Mouse (Mus musculus) bone marrow, adult 2 months (tissue): ENCODE measurements around the gene Sh2d2a. TPM values are rescaled to one million over a fixed set of nuclear protein-coding genes. Genes with fewer than 3 reads are reported as not detected.
"Not testable (repeated sequence)": the region's sequence is repeated elsewhere in the genome, so short reads cannot be mapped to it uniquely, and the experiment has no call there.

Source experiments
- H3K27ac ChIP-seq: fragments of 200-500 bp; 2 replicates; pipeline ENCODE4 v1.5.1; 2012; ENCODE audit warnings: low read depth, mild to moderate bottlenecking, control low read depth, inconsistent platforms, low read length; ENCODE audit not compliant: control insufficient read depth, poor library complexity, insufficient read depth
- H3K4me1 ChIP-seq: fragments of 200-500 bp; 2 replicates; pipeline ENCODE4 v1.6.1; 2011; ENCODE audit warnings: low read length; ENCODE audit not compliant: control insufficient read depth, insufficient read depth
- H3K4me3 ChIP-seq: fragments of 200-500 bp; replicated peaks from 2 replicates; pipeline ENCODE3; 2011; ENCODE audit warnings: mild to moderate bottlenecking, low read depth, low read length, control low read depth; ENCODE audit not compliant: control insufficient read depth
- CTCF ChIP-seq: fragments of 200-500 bp; IDR thresholded peaks from 2 replicates; pipeline ENCODE4 v1.5.1; 2011; ENCODE audit warnings: low read length, control low read depth; ENCODE audit not compliant: control insufficient read depth, insufficient read depth
- POLR2A ChIP-seq: fragments of 200-500 bp; IDR thresholded peaks from 2 replicates; pipeline ENCODE4 v1.6.1; 2011; ENCODE audit warnings: low read depth, mild to moderate bottlenecking, control low read depth, low read length, borderline replicate concordance; ENCODE audit not compliant: control insufficient read depth
- WGBS: fragments of 180-500 bp; shearing (Covaris S2); methylation state at CpG from one replicate; pipeline ENCODE4 v1.1.7; 2018; 5-methylcytosine and 5-hydroxymethylcytosine counted together
- polyA plus RNA-seq: library from polyadenylated mRNA; stranded (reverse); fragments of >200 nt; gene quantifications from 2 replicates; pipeline ENCODE4 v1.2.4, GENCODE M21; 2011; ENCODE audit warnings: low replicate concordance; ENCODE audit not compliant: missing spikeins, insufficient read depth, insufficient read length

Sh2d2a gene
- polyA plus RNA-seq, 1 experiment: 3.0 TPM

DNA sequence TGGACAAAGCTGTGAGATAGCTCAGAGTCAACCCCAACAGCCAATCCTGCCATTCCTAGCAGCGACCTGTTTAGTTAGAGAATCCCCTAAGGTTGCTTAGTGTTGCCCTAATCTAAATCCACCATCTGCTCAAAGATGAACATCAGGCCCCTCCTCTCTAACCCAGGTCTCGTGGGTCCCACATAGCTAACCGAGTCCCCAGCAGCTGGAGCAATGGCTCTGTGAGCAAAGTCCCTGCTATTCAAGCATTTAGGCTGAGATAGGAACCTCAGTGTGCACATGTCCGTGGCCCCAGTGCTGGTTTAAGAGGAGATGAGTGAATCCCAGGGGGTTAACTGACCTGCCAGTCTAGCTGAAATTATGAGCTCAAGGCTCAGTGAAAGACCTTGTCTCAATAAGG is 369 bp upstream of the Sh2d2a start:
- Histone ChIP-seq H3K4me3 (no peak overlapping the region), H3K4me1 (peaks cover 7% of the 10 kb centered on the region), H3K27ac (peak overlapping the region; percentile 51)
- TF ChIP-seq CTCF (no peak), POLR2A (no peak)
- 50% methylated on average over 4 of the region's 4 CpGs for WGBS

DNA sequence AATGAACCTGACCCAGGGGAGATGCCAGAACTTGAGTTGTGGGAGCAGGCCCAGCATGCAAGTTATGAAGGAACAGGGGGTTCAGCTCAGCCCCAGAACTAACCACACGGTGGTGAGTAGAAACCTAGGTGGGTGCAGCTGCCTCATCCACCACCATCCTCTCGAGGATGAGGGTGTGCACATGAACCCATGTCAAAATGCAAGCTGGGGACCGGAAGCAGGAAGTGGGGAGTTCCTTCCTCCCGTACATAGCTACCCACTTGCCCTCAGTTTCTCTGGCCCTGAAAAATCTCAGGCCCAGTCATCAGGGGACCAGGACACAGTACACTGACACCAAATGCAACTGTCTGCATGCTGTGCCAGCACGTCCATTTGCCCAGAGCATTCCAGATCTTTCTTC is 1.1 kb downstream of the Sh2d2a start:
- Histone ChIP-seq H3K4me3 (no peak overlapping the region), H3K27ac (0 out of 2 replicates have a peak overlapping the region, but pooled peaks have one; percentile 70), H3K4me1 (peaks cover 7% of the 10 kb centered on the region)
- 14% methylated on average over 5 of the region's 5 CpGs for WGBS
- TF ChIP-seq POLR2A (no peak), CTCF (no peak)

DNA sequence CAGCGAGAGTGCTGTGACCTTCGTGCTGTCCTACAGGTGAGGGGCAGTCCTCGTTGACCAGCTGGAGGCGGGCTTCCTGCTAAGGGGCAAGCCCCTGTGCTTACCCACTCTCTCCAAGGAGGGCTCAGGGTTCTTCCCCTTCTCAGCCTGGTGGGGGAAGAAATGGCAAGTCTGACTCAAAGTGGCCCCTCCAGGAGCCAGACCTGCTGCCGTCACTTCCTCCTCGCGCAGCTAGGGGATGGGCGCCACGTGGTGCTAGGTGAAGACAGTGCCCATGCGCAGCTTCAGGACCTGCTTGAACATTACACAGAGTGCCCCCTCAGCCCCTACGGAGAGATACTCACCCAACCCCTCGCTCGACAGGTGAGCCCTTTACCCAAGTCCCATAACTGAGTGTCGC is 2.6 kb downstream of the Sh2d2a start:
- H3K4me3 ChIP-seq: no peak overlapping the region
- 46% methylated on average over 14 of the region's 14 CpGs for WGBS
- H3K4me1 ChIP-seq: peaks cover 7% of the 10 kb centered on the region
- TF ChIP-seq CTCF (no peak), POLR2A (no peak)
- no peak overlapping the region; the same call in 1 of the 2 replicates for H3K27ac ChIP-seq

DNA sequence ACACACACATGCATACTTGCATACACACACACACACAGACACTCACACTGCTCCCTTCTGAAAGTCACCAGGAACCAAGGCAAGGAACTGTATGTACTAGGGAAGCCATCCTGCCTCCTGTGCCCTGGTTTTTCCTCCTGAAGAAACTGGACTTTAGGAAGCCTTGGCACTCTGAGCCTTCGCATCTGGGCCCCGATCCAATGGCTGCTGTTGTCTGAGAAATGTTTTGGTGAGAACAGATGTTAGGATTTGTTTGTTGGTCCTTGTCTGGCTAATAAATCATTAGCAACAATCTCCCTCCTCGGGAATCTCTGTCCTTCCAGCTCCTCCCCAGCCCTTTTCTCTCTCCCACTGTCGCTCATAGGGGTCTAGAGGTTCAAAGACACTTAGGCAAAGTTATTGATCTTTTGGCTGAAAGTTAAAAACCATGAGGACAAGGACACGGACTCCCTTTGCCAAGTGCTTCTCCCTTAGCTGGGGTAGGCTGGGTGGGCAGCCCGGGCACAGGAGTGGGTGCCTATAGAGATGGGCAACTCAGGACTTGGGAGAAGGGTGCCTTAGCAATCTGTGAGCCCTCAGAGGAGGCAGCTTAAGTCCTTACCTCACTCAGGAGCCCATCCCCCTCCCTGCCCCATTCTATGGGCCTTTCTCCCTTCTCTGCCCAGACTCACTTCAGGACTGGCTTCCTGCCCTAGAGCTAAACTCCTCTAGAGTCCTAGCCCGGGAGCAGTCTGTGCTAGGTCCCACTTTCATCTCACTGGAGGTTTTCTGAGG is 8.4 kb downstream of the Sh2d2a start:
- TF ChIP-seq CTCF: no peak
- no peak for TF ChIP-seq POLR2A
- Histone ChIP-seq H3K4me1 (no peaks in the 10 kb centered on the region), H3K4me3 (no peak overlapping the region), H3K27ac (no peak overlapping the region)
- WGBS: 74% methylated on average over 7 of the region's 7 CpGs

DNA sequence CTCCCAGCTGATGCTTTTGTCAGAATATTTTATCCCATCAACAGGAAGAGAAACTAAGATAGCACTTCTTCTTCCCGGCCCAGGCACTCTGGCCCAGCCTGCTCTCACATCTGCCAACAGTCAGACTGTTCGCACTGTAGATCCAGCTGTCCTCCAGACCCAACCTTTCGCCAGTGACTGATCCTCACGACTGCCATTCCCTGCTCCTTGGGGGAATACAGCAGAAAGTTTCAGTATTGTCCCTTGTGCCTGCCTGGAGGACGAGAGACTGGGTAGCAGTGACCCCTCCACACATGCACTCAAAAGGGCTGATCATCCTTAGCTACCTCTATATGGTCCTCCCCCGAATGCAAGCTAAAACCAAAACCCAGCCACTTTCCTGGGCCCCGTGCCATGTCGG is 9.4 kb downstream of the Sh2d2a start:
- H3K27ac ChIP-seq: no peak overlapping the region
- H3K4me3 ChIP-seq: no peak overlapping the region
- TF ChIP-seq CTCF: no peak
- no peak for TF ChIP-seq POLR2A
- 66% methylated on average over 8 of the region's 8 CpGs for WGBS
- H3K4me1 ChIP-seq: no peaks in the 10 kb centered on the region

DNA sequence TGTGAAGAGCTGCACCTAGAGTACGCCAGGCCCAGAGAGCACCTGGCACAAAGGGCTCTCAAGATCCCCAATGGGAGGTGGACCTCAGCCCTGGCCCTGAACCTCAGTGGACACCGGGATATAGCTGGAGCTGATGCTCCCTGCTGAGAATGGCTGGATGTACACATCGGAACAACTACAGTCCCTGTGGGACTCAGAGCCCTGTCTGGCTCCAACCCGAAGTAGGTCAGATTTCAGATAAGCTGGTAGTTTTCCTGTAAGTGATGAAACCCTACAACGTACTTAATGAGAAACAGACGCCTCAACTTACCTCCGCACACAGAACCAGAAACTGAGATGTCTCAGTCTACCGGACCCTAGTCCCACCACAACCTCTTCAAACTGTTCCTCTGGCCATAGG is 11.1 kb downstream of the Sh2d2a start:
- 89% methylated on average over 8 of the region's 8 CpGs for WGBS
- no peaks in the 10 kb centered on the region for H3K4me1 ChIP-seq
- H3K27ac ChIP-seq: no peak overlapping the region
- no peak overlapping the region for H3K4me3 ChIP-seq
- no peak for TF ChIP-seq CTCF
- no peak for TF ChIP-seq POLR2A

DNA sequence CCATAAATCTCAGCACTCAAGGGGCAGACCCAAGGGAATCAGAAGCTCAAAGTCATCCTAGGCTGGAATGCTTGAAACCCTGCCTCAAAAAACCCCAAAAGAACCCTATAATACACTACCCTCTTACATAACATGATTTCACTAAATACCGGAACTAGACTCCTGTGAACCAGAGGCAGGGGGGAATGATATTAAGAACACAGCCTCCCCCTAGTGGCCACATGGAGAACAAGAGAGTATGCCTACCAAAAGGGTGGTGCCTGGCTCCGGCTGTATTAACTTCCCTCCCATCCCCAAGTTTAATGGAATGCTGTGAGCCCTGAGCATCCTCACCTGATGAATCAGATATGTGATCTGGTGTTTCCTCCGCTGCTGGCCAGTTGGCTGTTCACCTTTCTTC is 13.3 kb downstream of the Sh2d2a start:
- TF ChIP-seq CTCF: peak; percentile 57
- TF ChIP-seq POLR2A: no peak
- Histone ChIP-seq H3K4me3 (no peak overlapping the region), H3K4me1 (no peaks in the 10 kb centered on the region), H3K27ac (no peak overlapping the region)
- 22% methylated on average over 3 of the region's 3 CpGs for WGBS

DNA sequence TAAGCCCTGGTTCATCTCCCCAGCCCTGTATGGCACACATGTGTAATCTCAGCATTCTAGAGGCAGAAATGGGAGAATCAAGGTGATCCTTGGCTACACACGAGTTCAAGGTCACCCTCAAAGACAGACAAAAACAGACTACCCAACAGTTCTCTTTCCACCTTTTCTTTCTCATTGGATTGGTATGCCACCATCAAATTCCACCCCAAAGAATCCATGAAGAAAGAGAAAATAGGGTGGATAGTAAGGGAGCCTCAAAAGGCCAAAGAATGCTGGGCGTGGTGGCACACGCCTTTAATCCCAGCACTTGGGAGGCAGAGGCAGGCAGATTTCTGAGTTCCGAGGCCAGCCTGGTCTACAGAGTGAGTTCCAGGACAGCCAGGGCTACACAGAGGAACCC is 17.6 kb downstream of the Sh2d2a start:
- WGBS: 83% methylated on average over 4 of the region's 4 CpGs
- H3K27ac ChIP-seq, H3K4me3 ChIP-seq, H3K4me1 ChIP-seq: not testable (repeated sequence)

DNA sequence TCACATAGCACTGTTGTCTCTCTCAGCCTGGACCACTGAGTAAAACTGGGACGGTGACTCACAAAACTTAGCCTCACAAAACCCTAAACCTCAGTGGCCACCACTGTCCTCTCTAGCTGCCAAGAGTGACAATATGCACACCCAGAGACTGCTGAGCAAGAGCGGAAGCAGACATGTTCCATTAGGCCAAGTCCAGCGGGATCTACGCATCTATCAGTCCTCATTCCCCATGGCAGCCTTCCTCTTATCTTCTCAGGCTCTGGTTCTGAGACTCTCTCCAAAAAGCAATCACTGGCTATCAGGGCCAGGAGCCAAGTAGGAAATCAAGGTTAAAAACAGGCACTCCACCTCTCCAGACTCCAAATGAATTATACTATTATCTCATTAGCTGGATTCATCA is 31.2 kb downstream of the Sh2d2a start:
- 94% methylated on average over 4 of the region's 4 CpGs for WGBS
- H3K27ac ChIP-seq: no peak overlapping the region
- H3K4me3 ChIP-seq: no peak overlapping the region
- H3K4me1 ChIP-seq: no peaks in the 10 kb centered on the region
- no peak for TF ChIP-seq POLR2A
- no peak for TF ChIP-seq CTCF
